Mouse (Mus musculus) intestine, embryonic 16.5 days (tissue): ENCODE measurements around the gene Sirt4. TPM values are rescaled to one million over a fixed set of nuclear protein-coding genes. Genes with fewer than 3 reads are reported as not detected.

Experiments used
- ATAC-seq: fragments of 200-750 bp; cut with Nextera tagmentation; 2 replicates; pipeline ENCODE4 v1.8.0; 2017; ENCODE audit warnings: moderate TSS enrichment, moderate library complexity
- H3K27ac ChIP-seq: fragments of 300-500 bp; sonication (generic); 2 replicates; pipeline ENCODE4 v1.5.1; 2014; ENCODE audit warnings: mild to moderate bottlenecking, low read length
- H3K27me3 ChIP-seq: fragments of 300-500 bp; sonication (generic); replicated peaks from 2 replicates; pipeline ENCODE4 v1.6.1; 2014; ENCODE audit warnings: low read length, control low read depth, mixed read lengths; ENCODE audit not compliant: control insufficient read depth, insufficient read depth
- H3K36me3 ChIP-seq: fragments of 300-500 bp; sonication (generic); 2 replicates; pipeline ENCODE4 v1.6.1; 2014; ENCODE audit warnings: low read length, control low read depth; ENCODE audit not compliant: control insufficient read depth, insufficient read depth
- H3K4me1 ChIP-seq: fragments of 300-500 bp; sonication (generic); 2 replicates; pipeline ENCODE4 v1.6.1; 2014; ENCODE audit warnings: low read length, control low read depth, mixed read lengths; ENCODE audit not compliant: control insufficient read depth, insufficient read depth
- H3K4me2 ChIP-seq: fragments of 300-500 bp; sonication (generic); 2 replicates; pipeline ENCODE4 v1.6.1; 2014; ENCODE audit warnings: low read depth, low read length, control low read depth
- H3K4me3 ChIP-seq: fragments of 300-500 bp; sonication (generic); 2 replicates; pipeline ENCODE4 v1.5.1; 2014; ENCODE audit warnings: mild to moderate bottlenecking, low read length
- H3K9ac ChIP-seq: fragments of 300-500 bp; sonication (generic); 2 replicates; pipeline ENCODE4 v1.6.1; 2014; ENCODE audit warnings: low read depth, low read length
- H3K9me3 ChIP-seq: fragments of 300-500 bp; sonication (generic); 2 replicates; pipeline ENCODE4 v1.6.1; 2016; ENCODE audit warnings: low read length, control low read depth; ENCODE audit not compliant: control insufficient read depth
- WGBS: fragments of 180-500 bp; shearing (Covaris S2); extraction: QIAGEN DNeasy Blood & Tissue Kit; methylation state at CpG from one replicate; pipeline ENCODE4 v1.1.7; 2014; 5-methylcytosine and 5-hydroxymethylcytosine counted together
- polyA plus RNA-seq: library from polyadenylated mRNA; unstranded; fragments of >200 nt; fragmentation: Nextera tagmentation; extraction: Ambion mirVana; gene quantifications from 2 replicates; pipeline ENCODE4 v1.2.1, GENCODE M21; 2015

The Sirt4 gene
- polyA plus RNA-seq, 1 experiment from 2014 or later, result 23.1 TPM

DNA sequence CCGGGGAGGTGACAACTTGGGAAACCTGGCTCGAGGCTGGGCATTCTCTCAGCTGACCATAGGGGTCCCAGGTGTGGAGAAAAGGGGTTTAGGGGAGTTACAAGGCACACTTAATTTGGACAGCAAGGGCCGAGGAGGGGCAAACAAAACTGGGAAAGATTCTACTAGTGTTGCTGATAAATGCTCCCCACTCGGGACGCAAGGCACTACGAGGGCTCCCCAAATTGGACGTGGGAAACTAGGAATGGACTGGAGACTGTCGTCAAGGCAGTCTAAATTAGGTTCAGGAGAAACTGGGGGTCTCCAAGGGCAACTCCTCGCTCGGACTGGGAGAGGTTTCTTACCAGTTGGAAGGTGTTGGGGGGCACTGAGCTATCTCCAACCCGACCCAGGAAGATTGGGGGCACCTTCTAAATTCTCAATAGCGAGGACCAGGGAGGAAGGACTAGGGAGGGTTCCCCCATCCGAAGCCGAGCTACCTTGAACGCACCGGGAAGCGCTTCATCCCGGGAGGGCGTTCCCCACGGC, 55.6 kb downstream of the Sirt4 start:
- Histone ChIP-seq H3K4me3 (peak overlapping the region; percentile 87), H3K9me3 (no peaks in the 10 kb centered on the region), H3K9ac (peak overlapping the region; percentile 90), H3K4me1 (peaks cover 13% of the 10 kb centered on the region), H3K27ac (no peak overlapping the region), H3K27me3 (peaks cover 5% of the 10 kb centered on the region), H3K36me3 (no peaks in the 10 kb centered on the region), H3K4me2 (peak overlapping the region; percentile 99)
- 6% methylated on average over 20 of the region's 20 CpGs for WGBS
- ATAC-seq, result no peak

Other genes with a start within 250 kb of the Sirt4 start
- 124 and 141 TPM in 2 replicates for gene Pop5, start 248.9 kb downstream of the Sirt4 start, polyA plus RNA-seq
- 90.4 and 92.6 TPM in 2 replicates for gene Rnf10, start 211.8 kb downstream of the Sirt4 start, polyA plus RNA-seq
- 64.2 and 72.9 TPM in 2 replicates for gene Coq5, start 205.1 kb downstream of the Sirt4 start, polyA plus RNA-seq
- gene Dynll1, start 183.7 kb downstream of the Sirt4 start, polyA plus RNA-seq, result 1,024 and 1,116 TPM in 2 replicates
- gene Srsf9, start 157.5 kb downstream of the Sirt4 start, polyA plus RNA-seq, result 67.9 and 121 TPM in 2 replicates
- 23.4 and 23.9 TPM in 2 replicates for gene Gatc, start 143.5 kb downstream of the Sirt4 start, polyA plus RNA-seq
- 62.0 and 67.4 TPM in 2 replicates for gene Triap1, start 143.5 kb downstream of the Sirt4 start, polyA plus RNA-seq
- 1,462 and 1,500 TPM in 2 replicates for gene Cox6a1, start 135.7 kb downstream of the Sirt4 start, polyA plus RNA-seq
- 3.0 and 4.5 TPM in 2 replicates for gene Msi1, start 55.1 kb downstream of the Sirt4 start, polyA plus RNA-seq
- gene Pla2g1b, start 18.5 kb downstream of the Sirt4 start, polyA plus RNA-seq, result 1.2 and 1.3 TPM in 2 replicates
- 71.9 and 88.2 TPM in 2 replicates for gene Pxn, start 22.0 kb upstream of the Sirt4 start, polyA plus RNA-seq
- 1,506 and 1,615 TPM in 2 replicates for gene Rplp0, start 74.7 kb upstream of the Sirt4 start, polyA plus RNA-seq
- 25.5 and 26.3 TPM in 2 replicates for gene Gcn1l1, start 80.5 kb upstream of the Sirt4 start, polyA plus RNA-seq
- gene Rab35, start 147.2 kb upstream of the Sirt4 start, polyA plus RNA-seq, result 4.4 and 5.1 TPM in 2 replicates
- gene Bicdl1, start 246.9 kb upstream of the Sirt4 start, polyA plus RNA-seq, result 9.1 and 9.7 TPM in 2 replicates